Mouse (Mus musculus): ENCODE data around the gene Ikzf4.
"Not testable (repeated sequence)": the region's sequence is repeated elsewhere in the genome, so short reads cannot be mapped to it uniquely, and the experiment has no call there.

The Ikzf4 gene

GRCm38 (mm10) chr10:128639999-128640398, 5.8 kb downstream of the Ikzf4 start:
- DNase-seq: no peak

- no peak for DNase-seq
These were observed 8.8 kb downstream of the Ikzf4 start for GRCm38 (mm10) chr10:128637011-128637410.

GRCm38 (mm10) chr10:128636561-128636960, 9.2 kb downstream of the Ikzf4 start:
- DNase-seq: no peak

DNA sequence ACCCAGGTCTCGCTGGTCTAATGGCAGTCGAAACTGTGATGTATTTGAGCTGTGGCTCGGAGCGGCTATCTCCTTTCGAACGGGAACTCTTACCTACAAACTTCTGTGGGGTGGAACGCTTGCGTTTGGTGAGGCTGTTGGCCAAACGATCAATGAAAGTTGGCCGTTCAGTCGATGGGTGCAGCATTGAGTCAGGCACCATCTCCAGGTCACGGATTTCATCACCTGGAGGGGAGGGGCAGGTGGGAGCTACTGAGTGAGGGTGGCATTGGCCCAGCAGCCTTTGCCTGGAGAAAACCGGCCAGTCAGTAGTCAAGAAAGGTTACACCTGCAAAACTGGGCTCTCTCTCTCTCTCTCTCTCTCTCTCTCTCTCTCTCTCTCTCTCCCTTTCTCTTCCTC, 10.1 kb downstream of the Ikzf4 start:
- DNase-seq: no peak

DNA sequence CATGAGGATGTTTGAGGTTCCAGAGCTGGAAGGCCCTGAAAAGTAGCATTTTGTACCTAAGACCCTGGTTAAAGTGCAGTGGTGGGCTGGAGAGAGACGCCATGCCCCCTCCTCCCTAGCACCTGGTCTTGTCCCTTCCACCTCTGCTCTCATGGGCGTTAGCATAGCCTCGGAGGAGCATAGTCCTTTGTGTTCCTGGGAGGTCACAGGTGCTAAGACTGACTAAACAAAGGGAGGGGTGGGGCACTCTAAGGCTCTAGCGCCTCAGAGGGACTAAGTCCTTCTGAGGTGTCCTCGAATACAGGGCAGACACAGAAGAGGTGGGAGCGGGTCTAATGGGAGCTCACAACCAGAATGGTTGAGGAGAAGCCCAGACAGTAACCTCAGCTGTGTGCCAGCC, 14.2 kb downstream of the Ikzf4 start:
- DNase-seq: no peak

GRCm38 (mm10) chr10:128630306-128630705, 15.5 kb downstream of the Ikzf4 start:
- not testable (repeated sequence) for DNase-seq

DNA sequence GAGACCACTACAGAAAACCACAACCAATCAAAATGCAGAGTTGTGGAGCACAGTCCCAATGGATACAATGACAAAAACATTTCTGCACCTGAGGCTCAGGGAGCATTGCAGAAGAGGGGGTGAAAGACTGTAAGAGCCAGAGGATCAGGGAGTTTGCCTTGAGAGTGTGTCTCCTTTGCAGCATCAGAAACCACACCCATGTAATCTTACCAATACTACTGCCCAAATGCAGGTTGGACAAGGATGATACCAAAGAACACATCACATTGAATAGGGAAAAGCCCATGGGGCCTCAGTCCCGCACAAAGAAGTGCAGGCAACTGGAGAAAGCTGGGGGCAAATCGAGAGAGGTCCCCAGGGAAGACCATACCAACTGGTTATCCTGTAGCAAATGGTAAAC, 16.0 kb downstream of the Ikzf4 start:
- DNase-seq: no peak

DNA sequence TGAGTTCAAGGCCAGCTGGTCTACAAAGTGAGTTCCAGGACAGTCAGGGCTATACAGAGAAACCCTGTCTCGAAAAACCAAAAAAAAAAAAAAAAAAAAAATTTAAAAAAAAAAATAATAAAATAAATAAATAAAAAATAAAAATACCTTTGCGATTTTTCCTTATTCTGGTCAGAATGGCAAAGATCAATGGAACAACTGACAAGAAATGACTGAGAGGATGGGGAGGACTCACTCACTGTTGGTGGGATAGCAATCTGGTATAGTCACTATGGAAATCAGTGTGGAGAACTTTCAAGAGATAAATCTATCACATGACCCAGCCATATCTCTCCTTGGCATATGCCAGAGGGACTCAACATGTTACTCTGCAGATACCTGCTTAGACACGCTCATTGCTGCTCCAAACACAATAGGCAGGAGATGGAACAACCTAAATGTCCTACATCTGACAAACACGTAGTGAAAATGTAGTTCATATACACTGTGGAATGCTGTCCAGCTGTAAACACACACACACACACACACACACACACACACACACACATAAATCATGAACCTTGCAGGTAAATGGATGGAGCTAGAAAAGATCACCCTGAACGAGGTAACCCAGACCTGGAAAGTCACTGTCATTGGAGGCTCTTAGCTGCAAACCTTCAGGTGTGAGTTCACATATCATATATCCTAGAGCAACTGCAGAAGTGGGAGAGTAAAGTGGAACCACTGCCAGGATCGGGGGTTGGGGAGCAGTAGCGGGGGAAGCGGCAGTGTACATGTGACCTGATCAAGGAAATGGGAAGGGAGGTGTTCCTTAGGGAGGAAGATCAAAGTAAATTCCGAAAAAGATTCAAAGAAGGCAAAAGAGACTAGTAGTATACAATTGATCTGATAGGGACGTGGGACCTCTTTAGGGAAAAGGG, 18.1 kb downstream of the Ikzf4 start:
- peak; percentile 32 for DNase-seq

DNA sequence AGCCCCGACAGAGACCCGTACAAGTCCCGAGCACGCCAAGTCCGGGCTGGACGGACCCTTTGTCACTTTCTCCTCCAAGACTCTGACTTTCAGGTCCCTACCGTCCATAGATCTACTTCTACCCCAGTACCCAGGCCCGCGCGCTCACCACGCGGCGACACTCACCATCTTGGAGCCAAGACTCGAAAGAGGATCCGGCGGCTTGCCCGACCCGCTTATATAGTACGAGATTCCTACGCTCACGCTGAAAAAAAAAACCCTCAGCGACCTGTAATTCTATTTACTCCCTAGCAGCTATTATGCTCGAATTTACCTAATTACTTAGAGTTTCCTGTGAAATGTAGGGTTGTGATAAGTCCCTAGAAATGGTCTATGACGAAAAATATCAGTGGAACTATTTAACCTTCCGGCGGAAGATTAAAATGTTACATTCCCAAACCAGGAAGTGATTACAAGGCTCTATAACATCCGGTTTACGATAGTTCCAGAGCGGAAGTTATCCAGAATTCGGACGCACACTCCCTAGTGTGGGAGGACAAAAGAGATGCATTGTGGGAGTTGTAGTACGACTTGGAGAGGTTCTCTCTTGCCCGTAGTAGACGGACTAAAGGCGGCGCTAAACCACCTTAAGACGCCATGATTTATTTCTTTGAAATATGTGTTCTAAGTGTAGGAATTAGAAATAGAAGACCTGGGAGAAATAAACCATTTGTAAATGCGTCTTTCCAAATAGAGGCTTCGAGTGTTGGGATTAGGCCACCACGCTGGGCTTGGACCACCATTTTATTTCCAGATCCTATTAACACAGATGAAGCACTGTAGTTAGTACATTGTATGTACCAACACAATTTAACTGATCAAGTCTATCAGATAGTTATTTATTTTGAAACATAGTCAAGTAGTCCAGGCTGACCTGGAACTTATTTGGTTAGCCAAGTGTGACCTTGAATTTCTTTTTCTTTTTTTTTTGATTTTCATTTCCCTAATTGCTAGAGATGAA, 19.2 kb downstream of the Ikzf4 start, which contains the start of gene Rps26:
Gene Rps26, minus strand, starts transcription at position 437 of the 1,000 bp plus-strand sequence.
- DNase-seq: peak; percentile 83

DNA sequence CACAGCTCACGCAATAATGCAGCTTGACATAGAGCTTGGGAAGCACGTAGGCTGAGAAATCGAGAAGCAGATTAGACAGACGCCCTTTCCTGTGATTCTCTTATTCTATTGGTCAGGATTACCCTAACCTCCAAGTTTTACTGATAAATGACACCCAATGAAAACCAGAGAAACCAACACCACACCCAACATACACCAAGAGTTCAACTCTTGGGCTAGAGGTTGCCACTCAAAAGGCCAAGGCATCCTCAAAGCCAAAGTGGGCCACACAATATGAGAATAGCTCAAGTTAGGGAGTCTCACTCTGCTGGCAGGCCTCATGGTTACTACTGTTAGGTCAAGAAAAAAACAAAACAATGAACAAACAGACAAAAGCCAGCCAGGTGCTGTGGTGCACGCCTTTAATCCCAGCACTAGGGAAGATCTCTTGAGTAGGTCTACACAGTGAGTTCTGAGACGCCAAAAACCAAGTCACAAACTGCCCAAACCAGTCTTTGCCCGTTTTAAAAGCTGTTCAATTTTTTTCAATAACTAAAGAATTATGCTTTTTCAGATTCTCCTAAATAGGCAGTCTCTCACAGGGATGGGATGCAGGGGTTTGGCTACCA, 20.4 kb downstream of the Ikzf4 start:
- DNase-seq: no peak

GRCm38 (mm10) chr10:128623106-128623613, 22.6 kb downstream of the Ikzf4 start:
- DNase-seq: not testable (repeated sequence)

- no peak for DNase-seq
These were observed 23.1 kb downstream of the Ikzf4 start for GRCm38 (mm10) chr10:128622702-128623101.

DNA sequence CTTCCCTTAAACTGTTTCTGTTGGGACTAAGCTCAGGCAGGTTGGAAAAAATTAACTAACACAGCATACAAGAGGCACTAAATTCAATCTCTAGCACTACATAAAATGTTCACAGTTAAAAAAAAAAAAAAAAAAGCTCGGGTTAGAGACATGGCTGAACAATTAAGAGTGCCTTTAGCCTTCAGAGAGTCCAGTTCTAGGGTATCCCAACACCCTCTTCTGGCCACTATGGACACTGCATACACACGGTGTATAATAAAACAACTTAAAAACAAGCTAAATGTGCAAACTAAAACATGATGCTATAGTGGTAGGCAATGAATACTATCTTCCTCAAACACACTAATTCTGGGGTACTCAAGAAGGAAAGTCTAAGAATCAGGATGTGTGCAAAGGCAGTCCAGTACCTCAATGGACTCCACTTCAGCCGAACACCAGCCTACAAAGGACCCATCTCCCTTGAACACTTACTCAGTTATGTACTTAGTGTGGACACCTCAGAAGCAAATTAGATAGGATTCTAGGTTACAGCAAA, 23.7 kb downstream of the Ikzf4 start:
- no peak for DNase-seq

DNA sequence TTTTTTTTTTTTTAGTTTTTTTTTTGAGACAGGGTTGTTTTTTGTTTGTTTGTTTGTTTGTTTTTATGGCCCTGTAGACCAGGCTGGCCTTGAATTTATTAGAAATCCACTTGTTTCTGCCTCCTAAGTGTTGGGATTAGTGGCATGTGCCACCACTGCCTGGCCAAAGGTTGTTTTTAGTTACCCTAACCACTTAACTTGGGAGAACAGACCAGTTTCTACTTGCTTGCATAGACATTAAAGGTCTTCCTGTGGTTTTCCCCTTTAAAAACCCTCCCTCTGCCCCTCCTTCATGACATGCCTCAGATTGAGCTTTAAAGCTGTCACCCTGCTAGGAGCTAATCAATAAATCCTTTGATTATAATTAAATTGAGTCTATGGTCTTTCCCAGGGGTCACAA, 25.6 kb downstream of the Ikzf4 start:
- DNase-seq: no peak

- not testable (repeated sequence) for DNase-seq
These were observed 26.6 kb downstream of the Ikzf4 start for GRCm38 (mm10) chr10:128619148-128619547.

GRCm38 (mm10) chr10:128618570-128618969, 27.2 kb downstream of the Ikzf4 start:
- no peak for DNase-seq

DNA sequence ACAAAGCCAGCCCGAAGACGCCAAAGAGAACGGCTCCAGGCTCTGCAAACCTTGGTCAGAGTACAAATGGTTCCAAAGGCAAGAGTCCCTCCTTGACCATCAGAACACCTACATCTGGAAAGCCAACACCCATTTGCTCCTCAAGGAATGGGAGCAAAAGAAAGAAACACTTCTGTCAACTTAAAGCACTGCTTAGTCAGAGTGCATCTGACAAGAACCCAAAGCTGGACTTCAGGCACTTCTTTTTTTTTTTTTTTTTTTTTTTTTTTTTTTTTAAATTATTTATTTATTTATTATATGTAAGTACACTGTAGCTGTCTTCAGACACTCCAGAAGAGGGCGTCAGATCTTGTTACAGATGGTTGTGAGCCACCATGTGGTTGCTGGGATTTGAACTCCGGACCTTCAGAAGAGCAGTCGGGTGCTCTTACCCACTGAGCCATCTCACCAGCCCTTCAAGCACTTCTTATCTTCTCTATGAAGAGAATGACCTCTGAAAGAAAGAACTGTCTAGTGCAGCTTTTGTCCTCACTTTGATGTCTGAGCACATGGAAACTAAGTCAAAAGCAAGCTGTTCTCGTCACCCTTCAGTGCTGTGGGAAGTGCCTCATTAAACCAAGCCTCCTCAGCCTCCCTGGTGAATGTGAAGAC, 29.9 kb downstream of the Ikzf4 start:
- DNase-seq: not testable (repeated sequence)

DNA sequence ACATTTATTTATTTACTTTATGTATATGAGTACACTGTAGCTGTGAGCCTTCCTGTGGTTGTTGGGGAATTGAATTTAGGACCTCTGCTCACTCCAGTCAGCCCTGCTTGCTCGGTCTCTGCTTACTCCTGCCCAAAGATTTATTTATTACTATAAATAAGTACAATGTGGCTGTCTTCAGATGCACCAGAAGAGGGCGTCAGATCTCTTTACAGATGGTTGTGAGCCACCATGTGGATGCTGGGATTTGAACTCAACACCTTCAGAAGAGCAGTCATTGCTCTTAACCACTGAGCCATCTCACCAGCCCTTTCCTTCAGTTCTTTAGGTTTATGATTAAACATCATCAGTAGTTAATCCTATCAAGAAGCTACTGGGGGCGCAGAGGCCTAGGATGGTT, 30.9 kb downstream of the Ikzf4 start:
- no peak for DNase-seq

- not testable (repeated sequence) for DNase-seq
These were observed 32.0 kb downstream of the Ikzf4 start for GRCm38 (mm10) chr10:128613820-128614219.

GRCm38 (mm10) chr10:128613154-128613440, 32.7 kb downstream of the Ikzf4 start:
- DNase-seq: no peak

GRCm38 (mm10) chr10:128612433-128613153, 33.2 kb downstream of the Ikzf4 start:
- DNase-seq: peak; percentile 64

All from cerebellum, adult 11 months (tissue).